ENCODE assay signal across 8 mouse cellular contexts in the genomic region with DNA sequence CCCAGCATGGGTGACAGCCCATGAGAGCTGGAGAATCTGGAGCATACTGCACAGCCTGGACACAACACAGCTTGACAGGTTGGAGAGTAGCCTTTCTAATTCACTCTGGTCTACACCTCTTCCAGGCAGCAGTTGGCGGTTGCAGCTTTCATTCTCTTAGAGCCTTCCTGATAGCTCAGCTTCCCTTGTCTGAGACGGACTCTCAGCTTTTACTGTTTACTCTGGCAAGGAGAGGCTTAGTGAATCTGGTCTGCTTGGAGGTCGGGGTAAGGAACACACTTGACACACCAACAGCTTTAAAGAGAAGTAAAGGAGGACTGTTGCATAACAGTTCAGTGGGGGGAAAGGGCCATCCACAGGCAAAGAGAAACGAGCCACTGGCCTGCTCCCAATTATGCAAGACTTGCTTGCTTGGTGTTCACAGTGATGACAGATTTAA. TPM values are rescaled to one million over a fixed set of nuclear protein-coding genes. Genes with fewer than 3 reads are reported as not detected.
DNase-seq lines count a peak whose midpoint lies in the region; ATAC-seq and TF ChIP-seq lines count a peak whose summit lies in the region.

No protein-coding gene starts in this region.

- H3K4me2 ChIP-seq in limb, embryonic 14.5 days (replicated peaks; ENCODE audit: low read depth, low read length, severe bottlenecking) = no peak overlapping the region

- no peak overlapping the region for H3K9ac ChIP-seq in limb, embryonic 14.5 days (ENCODE audit: low read depth, low read length, severe bottlenecking)

- peaks cover 5% of the 10 kb centered on the region for H3K36me3 ChIP-seq in limb, embryonic 14.5 days (ENCODE audit: control insufficient read depth, insufficient read depth, low read length)

- no peak overlapping the region for H3K4me3 ChIP-seq in limb, embryonic 14.5 days (replicated peaks; ENCODE audit: low read length)

- H3K27me3 ChIP-seq in limb, embryonic 14.5 days (ENCODE audit: control insufficient read depth, insufficient read depth, low read length) = no peaks in the 10 kb centered on the region

- intact Hi-C loops in heart, postnatal 25 days (cut with DNase I) = loop anchor here (5.0 kb wide), 1 partner anchor 41 kb away; no protein-coding TSS in a partner anchor

- no peak for ATAC-seq in limb, embryonic 14.5 days (ENCODE audit: low FRiP score, low read depth)

- peak; percentile 12 to 54 for DNase-seq in urinary bladder, adult 18-20 months (ENCODE audit: low spot score in 2 of 2)
- DNase-seq in urinary bladder, postnatal 10 days (ENCODE audit: low spot score) = no peak
- peak; percentile 43 for DNase-seq in fat pad, adult 2 months (ENCODE audit: extremely low read depth, low read depth, low spot score)
- peak; percentile 69 for DNase-seq in heart, postnatal 25 days (ENCODE audit: low spot score)
- DNase-seq in limb, embryonic 14.5 days (ENCODE audit: low spot score) = peak; percentile 3
- DNase-seq in monocyte, adult 2 months (ENCODE audit: low read depth in 1 of 2, low spot score in 2 of 2) = peak; percentile 18 to 29
- no peak for DNase-seq in right cerebral cortex, postnatal 4 days
- DNase-seq in thymus, postnatal 4 days = no peak

- 0 out of 2 replicates have a peak overlapping the region, but pooled peaks have one; percentile 9 for H3K27ac ChIP-seq in limb, embryonic 14.5 days (replicated peaks; ENCODE audit: low read depth, low read length)

- WGBS in limb, embryonic 14.5 days = 37% methylated on average over 4 of the region's 4 CpGs

- H3K9me3 ChIP-seq in limb, embryonic 14.5 days (ENCODE audit: control insufficient read depth, low read length) = no peaks in the 10 kb centered on the region

- TF ChIP-seq POLR2A in limb, embryonic 14.5 days (IDR thresholded peaks at IDR 0.05; ENCODE audit: borderline replicate concordance, extremely low read depth, insufficient read depth, insufficient read length) = no peak

- peaks cover 20% of the 10 kb centered on the region for H3K4me1 ChIP-seq in limb, embryonic 14.5 days (ENCODE audit: control insufficient read depth, insufficient read depth, low read length)

RNA-seq across cellular contexts. Expression of a gene that starts 22.1 kb away (rescaled TPM):
- 10 to 100 TPM; 13.5 to 13.8 TPM for total RNA-seq in heart, postnatal 25 days (2021)
- 20.7 and 30.0 TPM in 2 replicates for polyA plus RNA-seq in limb, embryonic 14.5 days (2012; rRNA removed)
- 45.0 and 48.2 TPM in 2 replicates for polyA plus RNA-seq in limb, embryonic 14.5 days (2014; fragmentation: Nextera tagmentation; extraction: Ambion mirVana)

RNA-seq across cellular contexts. Expression of a gene that starts 46.2 kb away (rescaled TPM):
- total RNA-seq in heart, postnatal 25 days (2021) = 10 to 100 TPM; 14.8 to 15.3 TPM
- polyA plus RNA-seq in limb, embryonic 14.5 days (2012; rRNA removed) = 24.6 and 35.4 TPM in 2 replicates
- 11.1 and 11.2 TPM in 2 replicates for polyA plus RNA-seq in limb, embryonic 14.5 days (2014; fragmentation: Nextera tagmentation; extraction: Ambion mirVana)

RNA-seq across cellular contexts. Expression of a gene that starts 47.1 kb away (rescaled TPM):
- 10 to 100 TPM; 85.0 to 91.1 TPM for total RNA-seq in heart, postnatal 25 days (2021)
- polyA plus RNA-seq in limb, embryonic 14.5 days (2012; rRNA removed) = 78.5 and 92.3 TPM in 2 replicates
- 79.2 and 96.1 TPM in 2 replicates for polyA plus RNA-seq in limb, embryonic 14.5 days (2014; fragmentation: Nextera tagmentation; extraction: Ambion mirVana)

RNA-seq across cellular contexts. Expression of a gene that starts 54.6 kb away (rescaled TPM):
- 1 to 10 TPM; 1.1 to 1.5 TPM for total RNA-seq in heart, postnatal 25 days (2021)
- polyA plus RNA-seq in limb, embryonic 14.5 days (2012; rRNA removed) = 24.0 and 37.5 TPM in 2 replicates
- 11.2 and 11.4 TPM in 2 replicates for polyA plus RNA-seq in limb, embryonic 14.5 days (2014; fragmentation: Nextera tagmentation; extraction: Ambion mirVana)

Comparison
In these comparisons a context has a peak if more than half of its experiments do, and no peak if none do; other contexts are left out.
1. DNase-seq: peak in urinary bladder, adult 18-20 months (2 of 2), fat pad, adult 2 months (single experiment), heart, postnatal 25 days (single experiment), limb, embryonic 14.5 days (single experiment) and monocyte, adult 2 months (2 of 2); none in urinary bladder, postnatal 10 days (single experiment), right cerebral cortex, postnatal 4 days (single experiment) and thymus, postnatal 4 days (single experiment).